Mouse (Mus musculus): ENCODE measurements at regions not wholly inside any gene's neighbourhood (a gene's known extent, or its start where the extent isn't known, plus 50 kb on each side); places are given as distances from the start of the nearest gene placed in this dataset.
"Not testable (repeated sequence)": the region's sequence is repeated elsewhere in the genome, so short reads cannot be mapped to it uniquely, and the experiment has no call there.

- Histone ChIP-seq H3K9ac (ENCODE audit: low read depth, low read length) (no peak overlapping the region), H3K27me3 (ENCODE audit: control insufficient read depth, insufficient read depth, low read length) (no peaks in the 10 kb centered on the region), H3K4me1 (ENCODE audit: control insufficient read depth, insufficient read depth, low read length) (no peaks in the 10 kb centered on the region), H3K79me2 (ENCODE audit: control insufficient read depth, insufficient read depth, low read length) (no peaks in the 10 kb centered on the region), H3K4me3 (ENCODE audit: insufficient read depth, low read depth, low read length) (no peak overlapping the region), H3K27ac (replicated peaks; ENCODE audit: insufficient read depth, low read depth, low read length) (no peak overlapping the region), H3K36me3 (ENCODE audit: control insufficient read depth, insufficient read depth, low read length) (no peaks in the 10 kb centered on the region)
- no peak for DNase-seq (ENCODE audit: extremely low read depth, low read depth, low spot score)
- 49% methylated on average over 4 of the region's 4 CpGs for WGBS
- TF ChIP-seq POLR2A (IDR thresholded peaks at IDR 0.05; ENCODE audit: extremely low read depth, insufficient read depth, low read length) (no peak), CTCF (IDR thresholded peaks at IDR 0.05; ENCODE audit: low read depth, low read length) (no peak)
Measured at GRCm38 (mm10) chr12:115197322-115198117, 850.0 kb upstream of the Zfp386 start.

DNA sequence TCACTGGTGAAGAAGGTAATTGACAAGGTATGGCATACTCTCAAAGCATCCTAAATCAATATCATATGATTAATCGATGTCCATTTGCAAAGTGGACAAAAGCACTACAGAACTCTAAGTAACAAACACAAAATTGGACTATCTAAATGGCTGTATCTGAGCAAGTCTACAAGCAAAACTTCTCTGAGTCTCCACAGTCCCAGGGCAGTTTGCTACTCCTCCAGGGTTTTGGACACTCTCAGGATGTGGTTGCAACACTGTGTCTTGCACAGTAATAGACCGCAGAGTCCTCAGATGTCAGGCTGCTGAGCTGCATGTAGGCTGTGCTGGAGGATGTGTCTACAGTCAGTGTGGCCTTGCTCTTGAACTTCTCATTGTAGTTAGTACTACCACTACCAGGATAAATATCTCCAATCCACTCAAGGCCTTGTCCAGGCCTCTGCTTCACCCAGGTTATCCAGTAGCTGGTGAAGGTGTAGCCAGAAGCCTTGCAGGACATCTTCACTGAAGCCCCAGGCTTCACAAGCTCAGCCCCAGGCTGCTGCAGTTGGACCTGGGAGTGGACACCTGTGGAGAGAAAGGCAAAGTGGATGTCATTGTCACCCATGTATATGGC is 839.6 kb upstream of the Zfp386 start:
- WGBS, result 81% methylated on average over 2 of the region's 2 CpGs
- H3K4me3 ChIP-seq (ENCODE audit: insufficient read depth, low read depth, low read length); DNase-seq (ENCODE audit: extremely low read depth, low read depth, low spot score); H3K79me2 ChIP-seq (ENCODE audit: control insufficient read depth, insufficient read depth, low read length); H3K36me3 ChIP-seq (ENCODE audit: control insufficient read depth, insufficient read depth, low read length); H3K27ac ChIP-seq (replicated peaks; ENCODE audit: insufficient read depth, low read depth, low read length); H3K4me1 ChIP-seq (ENCODE audit: control insufficient read depth, insufficient read depth, low read length); H3K27me3 ChIP-seq (ENCODE audit: control insufficient read depth, insufficient read depth, low read length); H3K9ac ChIP-seq (ENCODE audit: low read depth, low read length): not testable (repeated sequence)

DNA sequence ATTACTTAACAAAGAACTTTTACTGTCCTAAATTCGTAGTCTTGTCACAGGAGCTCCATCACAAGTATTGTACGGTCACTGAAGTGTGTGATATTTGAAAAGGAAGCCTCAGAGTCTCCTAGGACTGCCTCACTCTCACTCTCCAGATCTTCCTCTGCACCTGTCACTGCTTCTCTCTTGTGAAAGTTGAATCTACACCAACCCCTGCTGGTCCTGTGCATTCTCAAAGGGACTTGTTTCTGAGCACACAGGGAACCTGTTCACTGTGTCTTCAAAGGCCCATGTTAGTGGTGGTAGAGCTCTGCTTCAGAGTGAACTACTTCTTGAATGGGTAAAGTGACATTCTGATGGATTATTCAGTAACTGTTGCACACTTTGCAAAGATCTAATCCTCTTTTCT is 824.9 kb upstream of the Zfp386 start:
- H3K27ac ChIP-seq (replicated peaks; ENCODE audit: insufficient read depth, low read depth, low read length), result no peak overlapping the region
- H3K36me3 ChIP-seq (ENCODE audit: control insufficient read depth, insufficient read depth, low read length), result no peaks in the 10 kb centered on the region
- no peaks in the 10 kb centered on the region for H3K4me1 ChIP-seq (ENCODE audit: control insufficient read depth, insufficient read depth, low read length)
- 56% methylated on average over 2 of the region's 2 CpGs for WGBS
- no peaks in the 10 kb centered on the region for H3K27me3 ChIP-seq (ENCODE audit: control insufficient read depth, insufficient read depth, low read length)
- no peak overlapping the region for H3K4me3 ChIP-seq (ENCODE audit: insufficient read depth, low read depth, low read length)
- no peak for DNase-seq (ENCODE audit: extremely low read depth, low read depth, low spot score)
- TF ChIP-seq CTCF (IDR thresholded peaks at IDR 0.05; ENCODE audit: low read depth, low read length) (no peak), POLR2A (IDR thresholded peaks at IDR 0.05; ENCODE audit: extremely low read depth, insufficient read depth, low read length) (no peak)
- no peak overlapping the region for H3K9ac ChIP-seq (ENCODE audit: low read depth, low read length)
- H3K79me2 ChIP-seq (ENCODE audit: control insufficient read depth, insufficient read depth, low read length), result no peaks in the 10 kb centered on the region

GRCm38 (mm10) chr12:115229965-115230364 is 817.6 kb upstream of the Zfp386 start:
- 73% methylated on average over 1 of the region's 1 CpGs for whole genome bisulfite sequencing
- TF ChIP-seq CTCF (IDR thresholded peaks at IDR 0.05; ENCODE audit: low read depth, low read length) (no peak), POLR2A (IDR thresholded peaks at IDR 0.05; ENCODE audit: extremely low read depth, insufficient read depth, low read length) (no peak)
- Histone ChIP-seq H3K36me3 (ENCODE audit: control insufficient read depth, insufficient read depth, low read length) (no peaks in the 10 kb centered on the region), H3K4me1 (ENCODE audit: control insufficient read depth, insufficient read depth, low read length) (no peaks in the 10 kb centered on the region), H3K27ac (replicated peaks; ENCODE audit: insufficient read depth, low read depth, low read length) (no peak overlapping the region), H3K4me3 (ENCODE audit: insufficient read depth, low read depth, low read length) (no peak overlapping the region), H3K79me2 (ENCODE audit: control insufficient read depth, insufficient read depth, low read length) (no peaks in the 10 kb centered on the region), H3K9ac (ENCODE audit: low read depth, low read length) (no peak overlapping the region), H3K27me3 (ENCODE audit: control insufficient read depth, insufficient read depth, low read length) (no peaks in the 10 kb centered on the region)
- DNase-seq (ENCODE audit: extremely low read depth, low read depth, low spot score), result no peak

GRCm38 (mm10) chr12:115242661-115243060 is 804.9 kb upstream of the Zfp386 start:
- not testable (repeated sequence) for H3K9ac ChIP-seq (ENCODE audit: low read depth, low read length); H3K27me3 ChIP-seq (ENCODE audit: control insufficient read depth, insufficient read depth, low read length); DNase-seq (ENCODE audit: extremely low read depth, low read depth, low spot score); H3K4me3 ChIP-seq (ENCODE audit: insufficient read depth, low read depth, low read length); H3K36me3 ChIP-seq (ENCODE audit: control insufficient read depth, insufficient read depth, low read length); H3K79me2 ChIP-seq (ENCODE audit: control insufficient read depth, insufficient read depth, low read length); H3K4me1 ChIP-seq (ENCODE audit: control insufficient read depth, insufficient read depth, low read length); H3K27ac ChIP-seq (replicated peaks; ENCODE audit: insufficient read depth, low read depth, low read length)
- 44% methylated on average over 2 of the region's 2 CpGs for WGBS

- not testable (repeated sequence) for H3K27ac ChIP-seq (replicated peaks; ENCODE audit: insufficient read depth, low read depth, low read length); H3K36me3 ChIP-seq (ENCODE audit: control insufficient read depth, insufficient read depth, low read length); H3K4me3 ChIP-seq (ENCODE audit: insufficient read depth, low read depth, low read length); H3K9ac ChIP-seq (ENCODE audit: low read depth, low read length); H3K79me2 ChIP-seq (ENCODE audit: control insufficient read depth, insufficient read depth, low read length); H3K27me3 ChIP-seq (ENCODE audit: control insufficient read depth, insufficient read depth, low read length); DNase-seq (ENCODE audit: extremely low read depth, low read depth, low spot score); H3K4me1 ChIP-seq (ENCODE audit: control insufficient read depth, insufficient read depth, low read length)
- WGBS, result 88% methylated on average over 3 of the region's 3 CpGs
Measured at GRCm38 (mm10) chr12:115247298-115247697, 800.2 kb upstream of the Zfp386 start.
